Mouse (Mus musculus) cerebellum, postnatal 4 days (tissue): Measurements from ENCODE around the gene Gm20518.

Source experiments
- DNase-seq, 2 experiments: peaks; one replicate each; pipeline ENCODE4 v3.0.0; 2022; ENCODE audit warnings: low spot score in 2 of 2, mixed read lengths in 1 of 2

Gm20518 gene

DNA sequence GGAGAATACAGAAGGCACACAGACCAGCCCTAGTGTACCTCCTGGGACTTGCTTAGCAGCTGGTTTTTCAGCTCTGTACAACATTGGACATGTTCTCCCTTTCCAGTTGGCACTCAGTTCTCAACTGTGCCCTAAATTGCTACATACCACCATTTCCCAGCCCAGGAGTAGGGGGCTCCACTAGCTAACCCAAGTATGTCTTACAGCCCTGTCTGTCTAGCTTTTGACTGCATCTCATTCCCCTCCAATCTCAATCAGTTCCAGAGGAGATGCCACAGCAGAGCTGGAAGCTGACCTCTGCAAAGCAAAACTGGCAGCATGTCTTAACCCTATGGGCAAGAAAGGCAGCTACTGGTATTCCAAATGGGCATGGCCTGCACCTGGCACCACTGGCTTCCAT is 4.6 kb upstream of the Gm20518 start:
- no peak for DNase-seq

DNA sequence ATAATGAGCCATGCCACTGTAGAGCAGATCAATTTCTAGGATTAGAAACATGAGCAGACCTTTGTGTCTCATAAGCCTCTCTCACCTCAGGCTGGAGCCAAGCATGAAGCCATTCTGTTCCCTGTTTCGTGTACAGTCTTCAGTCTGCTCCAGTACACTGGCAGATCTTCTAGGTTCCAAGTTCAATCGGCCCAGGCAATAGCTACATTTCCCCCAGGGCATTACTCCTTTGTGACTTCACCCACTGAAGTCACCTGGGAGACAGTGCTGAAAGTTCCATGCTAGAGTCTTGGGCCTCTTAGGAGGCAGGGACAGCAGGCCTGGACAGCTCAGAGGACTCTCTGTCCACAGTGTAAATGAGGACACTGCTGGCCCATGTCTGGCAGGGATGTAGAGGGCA is 2.5 kb upstream of the Gm20518 start, which contains the start of gene Tssk1:
Gene Tssk1 (plus strand): TSS at position 301 of the 400 bp plus-strand sequence.
- no peak for DNase-seq

DNA sequence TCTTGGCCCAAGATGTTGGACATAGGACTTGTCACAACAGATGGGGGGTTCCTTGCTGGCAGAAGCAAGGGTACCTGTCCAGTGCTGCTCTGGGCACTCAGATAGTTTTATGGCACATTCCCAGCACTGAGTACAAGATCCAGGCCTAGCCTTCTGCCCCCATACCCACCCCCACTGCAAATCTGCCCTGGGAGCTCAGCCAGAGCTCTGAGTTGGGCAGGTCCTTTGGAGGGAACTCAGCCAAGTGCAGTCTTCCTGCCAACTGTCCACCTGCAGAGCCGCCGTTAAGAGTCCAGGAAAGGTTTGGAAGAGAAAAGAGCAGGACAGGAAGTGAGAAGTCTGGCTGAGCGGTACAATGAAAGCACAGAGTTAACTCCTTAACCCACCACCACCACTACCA is 1.1 kb upstream of the Gm20518 start:
- peak in 1 of 2 experiments; percentile 31 for DNase-seq

DNA sequence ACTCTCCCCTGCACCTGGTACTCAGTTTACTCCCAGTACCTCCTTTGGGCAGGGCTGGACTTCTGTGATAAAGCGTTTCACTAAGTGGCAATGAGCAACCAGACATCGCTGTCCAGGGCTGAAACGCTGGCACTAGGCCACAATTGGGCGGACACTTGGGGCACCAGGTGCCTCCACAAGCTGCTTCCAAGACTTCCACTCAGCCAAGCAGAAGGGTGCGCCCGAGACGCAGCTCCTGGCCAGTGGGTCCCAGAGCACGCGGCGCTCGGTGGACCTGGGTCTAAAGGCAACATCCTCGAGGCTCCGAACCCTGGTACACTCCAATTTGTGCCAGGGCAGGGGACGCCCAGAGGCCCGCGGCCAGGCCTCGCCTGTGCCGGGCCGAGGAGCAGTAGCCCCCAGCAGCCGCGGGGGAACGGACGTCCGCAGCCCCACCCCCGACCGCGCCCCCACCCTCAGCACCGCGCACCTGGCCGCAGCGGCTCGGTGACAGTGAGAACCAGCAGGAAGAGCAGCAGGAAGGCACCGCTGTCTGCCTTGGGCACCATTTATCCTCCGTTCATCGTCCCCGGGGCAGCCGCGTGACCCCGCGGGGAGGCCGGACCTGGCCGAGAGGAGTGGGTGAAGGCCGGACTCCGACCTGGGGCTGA is 429 bp downstream of the Gm20518 start:
- DNase-seq, result peak; percentile 55 to 86

DNA sequence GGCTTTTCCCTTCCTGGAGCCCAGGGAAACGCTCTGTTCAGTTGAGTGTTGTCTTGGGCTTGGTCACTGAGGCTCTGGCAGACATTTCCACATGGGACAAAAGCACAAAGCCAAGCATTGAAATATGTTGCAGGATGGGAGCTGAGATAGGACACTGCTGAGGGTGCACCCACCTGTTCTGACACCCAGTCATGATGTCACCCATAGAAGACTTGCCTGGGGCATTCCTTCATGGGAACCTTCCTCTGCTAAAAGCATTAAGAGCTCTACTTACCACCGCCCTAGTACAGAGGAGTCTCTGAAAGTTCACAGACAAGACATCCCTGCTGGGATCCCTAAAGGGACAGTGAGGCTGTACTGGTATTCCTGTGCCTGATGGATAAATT is 1.1 kb downstream of the Gm20518 start:
- DNase-seq, result no peak

DNA sequence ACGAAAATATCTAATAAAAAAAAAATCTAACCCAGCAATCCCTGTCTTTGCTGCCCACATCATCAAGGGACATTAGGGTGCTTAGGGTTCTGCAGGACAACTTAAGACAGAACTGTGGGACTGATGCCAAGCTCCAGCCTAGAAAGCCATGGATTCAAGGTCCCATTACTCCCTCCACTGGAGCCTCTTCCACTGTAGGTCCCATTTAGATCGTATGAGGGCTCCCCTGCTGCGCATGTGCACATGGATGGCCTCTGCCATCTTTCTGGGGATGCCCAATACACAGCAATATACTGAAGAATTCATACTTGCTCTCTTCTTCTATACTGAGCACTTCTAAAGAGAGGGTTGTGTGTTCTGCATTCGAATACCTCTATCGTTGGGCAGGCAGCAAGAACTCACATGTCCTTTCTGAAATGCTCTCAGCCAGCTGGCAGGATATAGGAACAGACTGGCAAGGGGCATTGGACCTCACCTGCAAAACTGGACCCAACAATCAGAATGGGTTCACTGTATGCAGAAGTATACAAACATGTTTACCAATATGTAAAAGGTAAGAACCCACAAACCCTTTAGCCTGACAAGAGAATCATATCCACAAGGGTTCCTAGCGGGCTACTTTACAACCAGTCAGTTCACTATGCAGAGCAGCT is 1.7 kb downstream of the Gm20518 start:
- no peak for DNase-seq

DNA sequence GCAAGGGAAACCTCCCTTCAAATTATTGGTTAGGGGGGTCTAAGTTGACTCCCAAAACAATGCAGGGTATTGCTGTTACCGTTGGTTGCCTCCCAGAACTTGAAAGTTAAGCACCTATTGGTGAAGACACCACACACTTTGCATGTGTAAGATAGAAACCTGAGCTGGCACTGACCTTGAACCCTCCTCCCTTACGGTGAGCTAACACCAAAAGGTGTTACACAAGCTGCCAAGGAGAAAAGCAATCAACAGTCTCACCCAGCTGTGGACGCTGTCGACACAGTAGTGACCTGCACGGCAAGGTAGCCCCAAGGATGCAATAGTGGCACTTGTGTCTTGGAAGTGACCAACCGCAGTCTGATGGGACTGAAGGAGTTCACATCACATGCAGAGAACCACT is 7.4 kb downstream of the Gm20518 start:
- DNase-seq, result no peak

DNA sequence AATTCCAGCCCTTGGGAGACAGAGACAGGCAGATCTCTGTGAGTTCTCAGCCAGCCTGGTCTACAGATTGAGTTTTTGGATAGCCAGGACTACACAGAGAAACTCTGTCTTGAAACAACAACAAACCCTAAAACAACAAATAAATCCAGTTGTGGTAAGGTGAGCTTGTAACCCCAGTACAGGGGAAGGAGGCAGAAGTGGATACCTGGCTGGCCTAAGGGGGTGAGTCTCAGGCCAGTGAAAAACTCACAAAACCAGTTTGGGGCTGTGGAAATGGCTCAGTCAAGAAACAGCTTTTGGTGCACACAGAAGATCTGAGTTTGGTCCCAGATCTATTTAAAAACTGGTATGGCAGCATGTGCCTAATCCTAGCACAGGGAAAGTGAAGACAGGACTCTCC is 9.3 kb downstream of the Gm20518 start:
- DNase-seq, result no peak

DNA sequence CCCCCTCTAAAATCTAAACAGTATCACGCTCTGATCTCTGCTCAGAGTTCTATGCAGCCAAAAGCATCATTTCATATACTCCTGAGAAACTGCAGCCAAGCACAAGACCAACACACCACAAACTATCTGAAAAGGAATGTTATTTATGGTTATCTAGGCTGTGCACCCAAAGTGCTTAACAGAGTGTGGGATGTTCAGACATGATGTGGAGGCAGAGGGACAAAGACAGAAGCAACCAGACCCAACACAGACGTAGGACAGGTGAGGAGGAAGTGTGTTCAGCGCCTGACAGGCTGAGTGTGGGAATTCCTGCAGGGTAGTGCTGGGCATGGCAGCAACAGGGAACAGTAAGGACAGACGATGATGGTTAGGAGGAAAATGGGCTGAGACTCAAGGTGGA is 11.9 kb downstream of the Gm20518 start:
- no peak for DNase-seq

DNA sequence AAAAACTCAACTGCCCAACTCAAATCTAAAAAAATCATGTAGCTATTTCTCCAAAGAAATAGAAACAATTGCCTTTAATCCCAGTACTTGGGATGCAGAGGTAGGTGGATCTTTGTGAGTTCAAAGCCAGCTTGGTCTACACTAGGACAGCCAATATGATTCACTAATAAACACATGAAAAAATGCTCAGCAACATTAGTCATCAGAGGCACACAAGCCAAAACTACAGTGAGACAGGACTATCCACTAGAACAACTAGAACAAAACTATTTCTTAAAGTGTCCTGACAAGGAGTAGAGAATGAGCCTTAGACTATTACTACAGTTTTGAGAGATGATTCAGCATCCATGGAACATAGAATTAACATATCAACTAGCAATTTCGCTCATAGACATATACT is 15.4 kb downstream of the Gm20518 start:
- no peak for DNase-seq

DNA sequence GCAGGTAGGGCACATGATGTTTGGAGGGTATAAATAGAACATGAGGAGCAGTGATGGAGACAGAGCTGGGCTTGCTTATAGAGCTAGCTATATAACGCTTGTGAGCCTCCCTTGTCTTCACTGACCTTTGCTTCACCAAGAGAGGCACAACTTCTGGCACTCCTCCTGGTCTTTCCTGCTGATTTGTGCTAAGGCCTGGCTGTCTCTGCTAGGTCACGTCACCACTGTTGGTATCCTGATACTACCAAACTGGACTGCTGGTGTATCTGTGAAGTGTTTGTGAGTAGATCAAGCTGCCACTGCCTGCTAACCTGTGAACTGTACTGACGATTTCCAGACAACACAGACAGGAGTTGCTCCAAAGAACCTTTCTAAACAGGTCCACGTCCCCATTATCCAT is 16.3 kb downstream of the Gm20518 start:
- no peak for DNase-seq

DNA sequence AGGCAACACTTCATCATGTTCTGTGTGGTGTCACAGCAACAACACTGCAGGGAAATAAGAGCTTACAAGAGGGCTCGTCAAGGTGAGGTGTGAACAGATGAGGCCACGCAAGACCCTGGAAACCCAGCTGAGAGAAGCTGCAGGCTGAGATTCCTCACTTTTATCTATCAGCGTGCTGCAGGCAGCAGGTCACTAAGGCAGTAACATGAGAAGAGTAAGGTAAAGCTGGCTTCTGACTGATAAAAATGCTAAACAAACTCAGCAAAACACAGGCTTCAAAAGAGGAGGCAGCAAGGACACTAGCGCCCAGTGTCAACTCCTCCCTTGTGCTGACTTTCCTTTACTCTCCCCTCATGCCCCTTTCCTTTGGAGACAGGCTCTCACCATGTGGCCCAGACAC is 18.5 kb downstream of the Gm20518 start:
- DNase-seq, result no peak

DNA sequence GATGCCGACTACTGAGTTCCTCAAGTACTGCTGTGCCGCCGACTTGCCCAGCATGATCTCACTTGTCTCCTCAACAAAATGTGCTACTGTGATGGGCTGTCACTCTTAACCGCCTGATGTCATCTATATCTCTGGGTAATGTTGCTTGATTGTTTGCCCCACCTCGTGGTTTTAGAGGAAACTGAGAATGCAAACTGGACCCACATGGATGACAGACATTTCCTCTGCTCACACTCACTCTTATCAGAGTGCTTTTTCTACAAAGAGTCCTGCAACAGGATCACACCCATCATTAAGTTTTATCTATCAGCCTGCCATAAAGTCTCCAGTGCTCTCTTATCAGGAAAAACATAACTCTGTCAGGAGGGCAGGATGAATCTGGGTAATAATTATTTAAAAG is 20.2 kb downstream of the Gm20518 start:
- no peak for DNase-seq

DNA sequence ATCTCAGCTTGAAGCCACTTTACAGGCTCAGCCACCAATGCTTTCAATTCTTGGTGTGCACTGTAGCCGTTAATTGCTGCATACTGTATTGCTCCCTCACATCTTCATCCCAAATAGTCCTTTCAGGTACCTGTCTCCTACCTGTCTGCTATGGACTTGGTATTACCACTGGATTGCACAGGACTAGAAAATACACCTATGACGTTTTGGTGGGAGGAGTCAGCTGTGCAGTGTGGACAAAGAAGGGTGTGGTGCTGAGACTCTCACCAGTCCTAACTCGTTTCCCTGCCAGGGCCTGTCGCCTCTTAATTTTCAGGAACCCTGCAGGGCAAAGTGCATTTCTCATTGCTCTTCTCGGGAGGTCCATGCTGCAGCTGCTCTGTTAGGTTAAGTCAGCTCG is 25.7 kb downstream of the Gm20518 start:
- DNase-seq, result no peak

DNA sequence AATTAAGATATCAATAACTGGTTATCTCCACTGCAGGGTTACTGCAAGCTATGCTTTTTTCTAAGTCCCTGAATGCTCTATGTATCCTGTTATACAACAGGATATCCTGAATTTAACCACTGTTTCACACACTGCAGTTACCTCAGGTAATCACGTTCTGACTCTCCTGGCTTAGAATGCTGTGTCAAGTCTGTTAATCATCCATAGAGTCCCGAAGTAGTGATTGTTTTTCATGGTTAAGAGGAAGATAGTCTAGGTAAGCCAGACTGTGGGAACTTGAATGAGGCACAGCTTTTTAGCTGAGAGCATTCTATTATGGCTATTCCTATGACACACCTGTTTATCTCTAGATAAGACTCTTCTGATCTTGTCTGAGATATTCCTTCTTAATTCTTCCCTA is 26.2 kb downstream of the Gm20518 start:
- no peak for DNase-seq

DNA sequence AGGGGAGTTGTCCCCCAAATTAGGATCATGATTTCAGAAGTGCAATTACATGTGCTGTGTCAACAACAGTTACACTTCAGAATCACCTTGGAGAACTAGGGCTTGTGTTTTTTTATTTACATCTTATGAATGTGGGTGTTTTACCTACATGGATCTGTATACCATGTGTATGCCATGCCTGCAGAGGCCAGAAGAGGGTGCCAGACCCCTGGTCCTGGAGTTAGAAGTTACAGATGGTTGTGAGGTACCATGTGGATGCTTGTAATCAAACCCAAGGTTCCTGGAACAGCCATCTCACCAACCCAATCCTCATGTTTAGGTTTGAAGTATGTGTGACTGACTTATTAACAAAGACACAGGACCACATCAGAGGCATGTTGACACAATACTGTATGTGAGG is 32.9 kb downstream of the Gm20518 start:
- no peak for DNase-seq

DNA sequence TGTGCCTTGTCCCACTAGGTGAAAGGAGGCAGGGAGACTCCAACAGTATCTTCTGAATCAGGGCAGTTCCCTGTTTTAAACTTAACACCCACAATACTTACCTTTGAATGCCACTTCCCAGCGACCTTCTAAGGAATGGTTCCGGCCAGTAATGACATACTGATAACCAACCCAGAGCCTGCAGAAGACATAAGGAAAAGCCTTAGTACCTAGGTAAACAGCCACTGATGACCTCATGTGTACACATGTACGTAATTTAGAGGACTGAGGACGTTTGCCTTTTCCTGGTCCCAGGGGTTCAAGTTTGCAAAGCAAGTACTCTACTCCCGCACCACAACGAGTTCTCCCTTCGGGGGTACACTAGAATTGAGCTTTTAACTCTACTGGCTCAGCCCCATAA is 34.3 kb downstream of the Gm20518 start:
- no peak for DNase-seq

DNA sequence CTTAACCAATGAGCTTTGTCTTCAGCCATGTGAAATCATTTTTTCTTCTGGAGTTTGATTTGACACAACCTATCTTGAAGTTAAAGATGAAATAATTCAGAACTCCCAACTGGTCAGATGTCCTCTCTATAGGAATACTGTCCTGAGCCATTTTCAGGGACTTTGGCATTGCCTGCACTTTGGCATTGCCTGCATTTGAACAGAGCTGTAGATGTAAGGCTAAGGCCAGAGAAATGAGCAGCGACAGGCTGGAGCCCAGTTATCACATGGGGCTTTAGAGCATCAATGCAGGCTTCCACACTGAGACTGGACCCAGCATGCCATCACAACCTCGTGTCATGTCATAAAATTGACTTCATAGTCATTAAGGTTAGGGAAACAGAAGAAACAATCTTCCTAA is 38.2 kb downstream of the Gm20518 start:
- no peak for DNase-seq

DNA sequence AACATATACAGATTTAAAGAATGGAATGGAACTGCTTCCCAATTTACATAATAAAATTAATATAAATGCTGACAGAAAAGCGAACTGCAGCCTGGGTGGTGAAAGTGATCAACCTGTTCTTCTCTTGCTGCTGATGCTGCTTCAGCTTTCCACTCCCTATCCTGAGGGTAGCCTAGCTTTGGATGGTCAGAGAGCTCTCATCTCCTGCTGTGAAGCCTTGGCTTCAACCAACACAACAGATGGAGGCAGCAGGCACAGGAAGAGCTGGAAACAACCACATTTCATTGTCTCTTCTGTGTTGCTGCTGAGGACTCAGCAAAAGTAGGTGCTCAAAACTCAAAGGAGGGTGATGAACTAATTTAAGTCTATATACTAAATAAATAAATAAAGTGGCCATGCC is 39.6 kb downstream of the Gm20518 start:
- peak in 1 of 2 experiments; percentile 49 for DNase-seq

DNA sequence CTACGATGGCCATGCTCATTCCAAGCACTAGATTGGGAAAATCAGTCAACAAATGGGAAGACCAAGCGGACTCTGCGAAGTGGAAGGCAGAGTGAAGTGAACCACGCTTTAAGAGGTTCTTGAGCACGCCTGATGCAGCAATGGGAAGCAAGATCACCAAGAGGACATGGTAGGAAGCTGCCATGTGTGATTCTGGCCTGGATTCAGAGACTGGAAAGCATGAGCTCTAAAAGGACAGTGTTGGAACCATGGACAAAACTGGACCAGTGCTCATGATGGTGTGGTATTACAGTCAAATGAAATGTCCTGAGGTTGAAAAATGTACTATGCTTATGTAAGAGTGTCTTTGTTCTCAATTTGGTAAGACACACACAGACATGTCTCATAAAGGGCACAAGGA is 40.1 kb downstream of the Gm20518 start:
- DNase-seq, result no peak

DNA sequence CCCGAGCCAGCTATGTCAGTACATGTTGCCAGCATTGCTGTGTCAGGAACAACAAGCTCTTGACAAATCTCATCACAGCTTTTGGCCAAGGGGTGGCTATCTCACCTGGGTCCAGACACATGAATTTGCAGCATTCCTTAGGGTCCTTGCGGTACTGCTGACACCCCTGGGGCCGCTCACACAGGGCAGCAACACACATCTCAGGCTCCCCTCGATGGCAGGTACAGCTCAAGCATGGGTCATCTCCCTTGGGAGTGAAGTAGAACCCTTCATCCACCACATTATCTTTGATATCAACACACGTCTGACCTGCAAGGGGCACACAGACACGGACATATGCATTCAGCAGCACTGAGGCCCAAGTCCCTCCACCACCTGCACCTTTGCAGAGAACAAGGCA is 42.0 kb downstream of the Gm20518 start:
- no peak for DNase-seq

DNA sequence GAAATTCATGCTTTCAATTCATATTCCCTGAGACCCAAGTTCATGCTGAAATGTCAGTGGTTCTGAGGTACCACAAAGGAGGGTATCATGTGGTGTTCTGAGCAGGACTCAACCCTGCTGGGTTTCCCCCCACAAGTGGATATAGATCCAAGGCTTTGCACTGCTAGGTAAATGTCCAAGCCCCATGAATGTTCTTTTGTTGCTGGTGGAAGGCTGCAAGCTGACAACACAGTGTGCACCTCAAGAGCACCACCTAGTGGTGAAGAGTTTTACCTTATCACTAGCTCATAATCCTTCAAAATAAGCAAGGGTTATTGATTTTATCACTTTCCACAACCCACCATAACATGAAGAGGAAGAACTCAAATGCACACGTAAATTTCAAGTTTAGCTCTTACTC is 42.5 kb downstream of the Gm20518 start:
- DNase-seq, result peak in 1 of 2 experiments; percentile 59

DNA sequence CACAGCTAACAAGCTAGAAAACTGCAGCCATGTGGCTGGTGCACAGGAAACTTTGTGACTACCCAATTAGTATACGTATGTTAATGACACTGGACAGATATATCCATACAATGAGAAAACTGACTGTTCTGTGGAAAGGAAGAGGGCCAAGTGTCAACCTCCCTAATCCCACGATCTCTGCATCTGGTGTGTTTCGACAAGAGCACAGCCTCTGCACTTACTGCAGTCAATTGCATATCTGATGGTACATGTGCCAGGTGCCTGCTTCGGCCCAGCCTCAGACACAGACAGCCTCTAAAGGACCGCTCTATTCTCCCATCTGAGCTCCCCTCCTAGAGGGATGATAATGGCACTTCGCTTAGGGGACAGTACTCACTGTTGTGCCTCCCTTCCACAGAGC is 43.0 kb downstream of the Gm20518 start:
- DNase-seq, result no peak
